Mouse (Mus musculus): ENCODE measurements around the gene Serpina3a. TPM values are rescaled to one million over a fixed set of nuclear protein-coding genes. Genes with fewer than 3 reads are reported as not detected.
"Not testable (repeated sequence)": the region's sequence is repeated elsewhere in the genome, so short reads cannot be mapped to it uniquely, and the experiment has no call there.

Gene Serpina3a
- total RNA-seq (2021) (not detected), polyA plus RNA-seq (2012; rRNA removed) (not detected in 2 replicates)
- long read RNA-seq, result 0 reads

DNA sequence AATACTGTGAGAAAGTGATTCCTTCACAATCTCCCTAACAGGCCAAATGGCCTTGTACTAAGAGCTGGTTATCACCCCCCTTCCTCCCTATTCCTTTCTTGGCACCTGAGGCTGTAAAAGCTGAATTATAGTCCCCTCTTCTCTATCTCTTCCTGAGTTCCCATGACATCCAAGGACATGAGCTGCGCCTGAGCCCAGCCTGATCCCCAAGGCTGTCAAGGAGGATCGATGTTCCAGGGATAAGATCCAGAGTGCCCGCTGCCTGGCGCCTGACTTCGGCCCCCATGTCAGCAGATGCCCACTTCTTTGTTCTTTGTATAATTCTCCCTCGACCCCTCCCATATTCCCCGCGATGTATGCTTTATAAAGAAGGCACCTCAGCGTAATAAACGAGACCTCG, at the start of gene Serpina3a:
Gene Serpina3a, plus strand, starts transcription at position 392 of the 400 bp plus-strand sequence.
- DNase-seq, result not testable (repeated sequence)

DNA sequence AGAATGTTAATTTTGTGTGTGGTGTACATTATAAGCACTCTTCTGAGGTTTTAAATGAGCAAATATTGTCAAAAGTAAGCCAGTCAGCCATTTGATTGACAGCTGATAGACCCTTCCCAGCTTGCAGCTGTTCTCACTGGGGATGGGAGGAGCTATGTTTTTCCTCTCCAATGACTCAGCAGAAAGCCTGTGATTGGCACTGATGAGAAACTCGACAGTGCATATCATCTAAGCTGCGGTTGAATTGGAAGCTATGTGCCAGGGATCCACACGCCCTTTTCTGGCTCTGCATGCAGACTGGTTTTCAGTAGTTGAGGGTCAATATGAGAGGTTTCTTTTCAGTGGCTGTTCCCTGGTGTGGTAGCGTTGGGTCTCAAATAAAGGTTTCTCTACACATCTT, 48.0 kb upstream of the Serpina3a start:
- no peak for DNase-seq

DNA sequence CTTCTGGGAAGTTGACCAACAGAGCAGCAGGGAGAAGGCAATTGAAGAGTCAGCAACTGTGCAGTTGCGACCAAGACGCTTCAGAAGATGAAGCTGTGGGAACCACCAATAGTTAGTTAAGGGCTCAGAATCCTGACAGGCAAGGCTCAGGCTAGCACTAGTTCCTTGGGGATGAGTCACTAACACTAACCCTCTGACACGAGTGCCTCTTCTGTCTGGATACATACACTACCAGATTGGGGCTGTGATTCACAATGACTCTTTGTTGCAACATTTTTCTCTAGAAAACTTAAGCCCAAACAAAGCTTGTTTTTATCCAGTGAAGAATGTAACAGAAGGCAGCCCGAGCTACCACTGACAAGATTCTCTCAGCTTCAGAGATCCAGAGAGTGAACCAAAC, 47.5 kb upstream of the Serpina3a start:
- DNase-seq, result peak; percentile 32

DNA sequence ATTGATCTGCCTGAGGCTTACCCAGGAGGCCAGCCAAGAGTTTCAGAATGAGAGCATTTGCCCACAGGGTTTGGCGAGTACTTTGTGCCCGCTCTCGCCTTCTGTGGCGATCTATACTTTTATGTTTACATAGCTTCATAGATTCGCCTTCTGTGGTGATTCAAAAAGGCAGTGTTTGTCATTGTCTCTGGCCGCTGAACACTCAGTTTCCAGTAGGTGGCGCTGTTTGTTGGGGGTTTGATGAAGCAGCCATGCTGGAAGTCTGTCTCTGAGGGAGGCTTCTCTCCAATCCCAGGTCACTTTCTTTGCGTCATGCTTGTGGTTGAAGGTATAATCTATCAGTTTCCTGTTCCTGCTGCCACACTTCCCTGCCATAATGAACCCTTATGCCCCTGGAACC, 46.3 kb upstream of the Serpina3a start:
- peak; percentile 72 for DNase-seq

DNA sequence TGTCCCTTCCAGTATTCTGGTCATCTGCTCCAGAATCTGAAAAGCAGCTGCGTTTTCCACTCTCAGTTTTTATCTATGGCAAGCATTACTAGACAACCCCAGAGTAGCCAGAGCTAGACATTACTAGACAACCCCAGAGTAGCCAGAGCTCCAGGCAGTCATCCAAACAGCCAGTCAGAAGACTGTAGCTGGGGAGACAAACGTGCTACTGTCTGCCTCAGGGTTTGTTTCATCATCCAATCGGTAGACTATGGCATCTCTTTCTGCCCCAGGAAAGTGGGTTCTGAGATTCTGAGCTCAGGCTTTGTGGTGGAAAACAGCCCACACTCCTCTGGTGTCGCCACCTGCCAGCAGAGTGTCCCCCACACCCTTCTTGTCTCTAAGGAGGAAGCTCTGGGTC, 45.0 kb upstream of the Serpina3a start:
- peak; percentile 78 for DNase-seq

DNA sequence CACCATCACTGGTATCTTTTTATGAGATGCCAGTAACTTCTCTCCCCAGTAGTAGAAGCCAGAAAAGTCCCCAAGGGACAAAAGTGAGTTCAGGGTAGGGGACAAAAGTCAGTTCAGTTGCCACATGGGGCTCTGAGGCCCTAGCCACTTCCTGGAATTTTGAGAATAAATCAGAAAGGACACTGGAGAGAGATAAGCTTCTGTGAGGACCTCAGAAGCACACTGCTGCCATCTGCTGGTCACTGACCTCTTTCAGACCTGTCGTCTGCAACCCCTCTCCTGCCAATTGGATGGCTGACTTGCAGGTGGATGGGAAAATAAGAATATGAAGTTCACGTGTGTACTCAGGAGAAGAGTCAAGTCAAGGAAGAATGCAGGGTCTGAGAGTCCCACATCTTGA, 42.9 kb upstream of the Serpina3a start:
- peak; percentile 74 for DNase-seq

DNA sequence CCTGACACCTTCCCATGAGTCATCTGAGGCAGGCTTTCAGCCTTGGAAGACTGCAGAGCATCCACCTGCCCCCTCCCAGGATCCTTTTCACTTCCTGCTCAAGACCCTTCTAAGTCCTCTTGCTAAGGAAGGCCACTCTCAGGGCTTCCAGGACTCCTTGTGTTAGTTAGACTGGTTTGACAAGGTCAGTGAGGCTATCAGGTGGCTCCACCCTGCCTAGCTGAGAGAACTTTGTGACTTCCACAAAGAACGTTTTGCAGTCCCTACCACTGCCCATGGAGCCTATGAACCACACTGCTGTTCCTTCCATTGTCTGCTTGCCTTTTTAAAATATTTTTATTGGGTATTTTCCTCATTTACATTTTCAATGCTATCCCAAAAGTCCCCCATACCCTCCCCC, 40.8 kb upstream of the Serpina3a start:
- DNase-seq, result no peak

DNA sequence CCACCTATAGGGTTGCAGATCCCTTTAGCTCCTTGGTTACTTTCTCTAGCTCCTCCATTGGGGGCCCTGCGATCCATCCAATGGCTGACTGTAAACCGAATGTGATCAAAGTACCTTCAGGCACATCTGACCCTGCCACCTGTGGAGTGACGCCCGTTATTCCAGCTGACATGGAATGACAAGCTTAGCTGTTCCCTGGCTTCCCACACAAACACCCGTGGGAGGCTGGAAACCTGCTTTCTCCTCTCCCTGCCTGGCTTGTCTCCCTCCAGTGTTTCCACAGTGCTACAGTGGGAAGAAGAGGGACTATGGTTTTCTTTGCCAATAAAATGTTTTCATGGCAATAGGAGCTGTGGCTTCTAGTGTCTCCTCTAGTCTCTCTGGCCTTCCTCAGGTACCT, 40.2 kb upstream of the Serpina3a start:
- DNase-seq, result no peak

DNA sequence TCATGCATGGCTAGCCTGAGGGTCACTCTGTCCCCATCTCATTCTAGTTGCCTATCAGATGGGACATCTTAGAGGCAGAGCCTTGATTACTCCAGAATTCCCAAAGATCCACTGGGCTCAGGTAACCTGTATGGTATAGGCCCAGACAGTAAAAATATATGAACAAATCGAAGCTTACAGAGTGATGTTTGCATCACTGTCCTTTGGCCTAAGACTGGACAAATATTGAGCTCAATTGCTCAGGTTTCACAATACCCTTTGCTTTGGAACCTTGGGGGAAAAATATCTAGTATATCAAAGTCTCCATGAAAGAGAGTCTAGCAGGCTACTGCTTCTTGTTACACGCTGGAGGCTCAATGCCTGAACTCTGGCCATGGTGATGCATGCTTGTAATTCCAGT, 22.4 kb upstream of the Serpina3a start:
- DNase-seq, result no peak

DNA sequence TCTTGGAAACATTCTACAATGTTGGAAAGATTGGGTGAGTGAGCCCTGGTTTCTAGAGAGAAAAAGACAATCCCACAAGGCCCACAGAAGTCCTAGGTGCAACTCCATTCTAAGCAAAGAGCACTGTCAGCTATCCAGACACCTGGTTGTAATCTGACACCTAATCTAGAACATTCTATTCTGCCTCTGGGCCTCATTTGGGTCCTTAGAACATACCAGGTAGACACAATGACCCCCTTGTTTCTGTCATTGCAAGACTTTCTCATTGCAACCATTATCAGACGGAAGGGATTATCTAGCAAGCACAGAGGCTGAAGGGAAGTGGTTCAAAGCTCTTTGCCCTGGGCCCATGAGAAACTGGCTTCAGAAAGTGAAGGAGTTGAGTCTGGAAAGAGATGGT, 21.2 kb upstream of the Serpina3a start:
- DNase-seq, result no peak

DNA sequence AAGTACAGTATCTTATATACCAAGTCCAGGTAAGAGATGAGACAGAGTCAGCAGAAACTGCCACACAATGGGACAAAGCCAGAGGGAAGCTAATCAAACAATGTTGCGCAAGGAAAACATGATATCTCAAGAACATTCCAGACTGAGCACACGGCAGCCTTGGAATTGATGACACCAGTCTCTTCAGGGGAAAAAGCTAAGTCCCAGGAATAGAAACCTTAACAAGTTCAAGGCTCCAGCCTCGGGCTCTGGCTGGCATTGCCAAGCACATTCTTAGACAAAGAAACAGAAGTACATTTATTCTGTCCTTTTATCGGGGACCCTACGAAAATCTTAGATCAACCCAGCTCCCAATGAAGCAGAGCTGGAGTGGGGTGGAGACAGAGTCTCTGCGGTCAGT, 11.8 kb upstream of the Serpina3a start, which contains the start of gene Serpina5:
Gene Serpina5, plus strand, starts transcription at position 346 of the 400 bp plus-strand sequence.
- DNase-seq, result peak; percentile 11

DNA sequence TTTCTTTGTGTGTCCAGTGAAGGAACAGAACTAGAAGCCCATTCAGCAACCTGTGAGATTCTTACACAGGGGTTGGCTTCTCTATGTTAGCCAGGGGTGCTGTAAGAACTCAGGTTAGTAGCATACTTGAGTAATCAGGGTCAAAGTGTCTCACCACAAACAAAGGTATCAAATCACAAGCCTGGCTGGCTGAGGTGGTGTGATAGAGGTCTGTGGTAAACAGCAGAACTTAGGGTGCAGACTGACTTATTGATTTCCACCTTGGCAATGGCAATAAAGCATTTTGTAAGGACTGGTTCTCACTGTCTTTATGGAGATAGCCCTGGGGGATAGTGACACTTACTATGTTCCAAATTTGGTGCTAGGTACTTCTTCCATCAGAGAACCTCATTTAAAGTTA, 6.7 kb upstream of the Serpina3a start:
- no peak for DNase-seq

DNA sequence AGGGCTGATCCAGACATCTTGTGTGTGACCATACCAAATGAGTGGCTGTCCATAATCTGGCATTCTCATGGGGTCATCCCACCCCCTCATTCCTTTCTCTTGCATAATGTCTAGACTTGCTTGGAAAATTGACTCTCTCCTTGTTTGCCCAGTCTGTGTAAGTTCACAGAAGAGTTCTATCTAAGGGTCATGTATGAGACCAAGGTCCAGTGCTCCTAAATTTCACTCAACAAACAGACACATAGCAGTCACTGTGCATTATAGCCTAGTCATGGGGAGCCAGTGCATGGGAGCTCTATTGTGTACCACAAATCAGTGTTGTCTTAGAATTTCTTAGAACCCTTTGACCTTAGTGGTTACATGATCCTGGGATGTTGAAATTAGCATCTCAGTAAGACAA, 5.6 kb upstream of the Serpina3a start:
- DNase-seq, result no peak

DNA sequence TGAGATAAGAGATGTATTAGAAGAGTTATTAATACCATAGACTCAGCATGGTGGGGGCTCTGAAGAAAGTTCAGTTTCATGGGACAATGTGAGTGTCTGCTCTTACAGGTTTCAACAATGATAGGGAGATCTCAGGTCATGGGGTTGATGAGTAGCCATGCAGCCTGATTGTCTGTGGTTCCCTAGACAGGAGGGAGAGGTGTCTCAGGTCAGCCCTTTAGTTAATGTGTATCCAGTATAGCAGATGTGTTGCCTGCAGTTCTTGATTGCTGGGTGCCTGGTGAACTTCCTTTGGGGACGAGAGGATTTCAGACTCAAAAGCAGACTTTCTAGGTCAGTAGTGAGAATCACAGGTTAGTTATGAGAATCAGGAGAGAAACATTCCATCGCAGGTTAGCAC, 4.0 kb upstream of the Serpina3a start:
- no peak for DNase-seq

DNA sequence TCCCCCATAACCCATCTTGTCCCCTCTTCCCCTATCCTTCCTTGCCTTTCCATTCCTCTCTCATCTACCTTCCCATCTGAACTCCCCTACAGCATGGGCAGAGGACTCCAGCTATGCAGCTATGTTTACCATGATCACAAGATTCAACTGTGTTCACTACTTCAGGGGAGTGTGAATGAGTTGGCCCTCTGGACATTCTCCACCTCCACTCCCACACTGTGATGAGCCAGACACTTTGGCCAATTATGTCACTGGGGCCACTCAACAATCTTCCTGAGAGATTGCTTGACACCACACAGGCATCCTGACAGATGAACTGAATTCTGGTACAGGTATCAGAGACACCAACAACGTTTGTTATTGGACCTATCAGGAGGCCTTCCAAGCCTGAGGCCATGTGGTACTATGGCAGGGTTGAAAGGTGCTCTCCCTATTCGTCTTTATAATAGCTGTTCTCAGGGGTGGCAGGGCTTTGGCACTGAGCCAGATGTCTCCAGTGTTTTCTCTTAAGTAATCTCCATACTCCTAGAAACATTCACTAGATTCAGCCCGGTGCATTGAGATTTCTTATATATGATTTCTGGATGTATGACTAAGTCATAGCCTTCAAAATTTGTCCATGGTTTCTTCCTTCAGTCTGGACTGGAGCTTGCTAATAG, 2.5 kb downstream of the Serpina3a start:
- no peak for DNase-seq

DNA sequence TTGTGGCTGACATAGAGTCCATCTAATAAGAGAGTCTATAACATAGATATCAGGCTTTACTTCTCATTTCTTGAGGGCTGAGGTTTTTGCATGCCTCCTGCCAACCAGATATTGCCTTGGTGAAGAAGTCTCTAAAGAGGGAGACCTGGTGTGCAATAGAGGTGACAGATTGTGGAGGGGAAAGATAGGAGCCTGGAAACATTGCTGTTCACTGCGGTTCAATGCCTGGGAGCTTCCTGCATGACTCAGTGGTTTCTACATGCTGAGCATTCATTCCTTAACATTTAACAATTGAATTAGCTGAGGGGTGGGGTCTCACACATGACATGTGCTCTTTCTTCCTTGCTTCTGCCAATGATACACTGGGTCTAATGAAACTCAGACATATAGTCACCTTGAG, 10.6 kb downstream of the Serpina3a start:
- DNase-seq, result no peak

DNA sequence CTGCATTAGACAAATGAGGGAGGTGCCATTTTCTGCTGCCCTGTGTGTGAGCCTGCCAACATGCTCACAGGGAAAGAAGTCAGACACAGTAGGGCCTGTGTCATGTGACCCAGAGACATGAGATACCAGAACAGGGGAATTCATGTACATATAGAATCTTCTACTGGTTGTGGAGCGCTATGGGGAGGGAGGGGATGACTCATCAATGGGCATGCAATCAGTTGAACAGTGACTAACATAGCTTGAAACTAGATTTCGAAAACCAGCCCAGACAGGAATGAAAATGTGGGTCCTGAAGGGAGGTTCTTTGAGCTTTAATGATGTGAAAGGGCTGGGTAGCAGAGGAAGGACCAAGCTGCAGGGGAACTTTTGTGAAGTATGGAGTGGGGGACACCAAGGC, 11.5 kb downstream of the Serpina3a start:
- DNase-seq, result peak; percentile 18

DNA sequence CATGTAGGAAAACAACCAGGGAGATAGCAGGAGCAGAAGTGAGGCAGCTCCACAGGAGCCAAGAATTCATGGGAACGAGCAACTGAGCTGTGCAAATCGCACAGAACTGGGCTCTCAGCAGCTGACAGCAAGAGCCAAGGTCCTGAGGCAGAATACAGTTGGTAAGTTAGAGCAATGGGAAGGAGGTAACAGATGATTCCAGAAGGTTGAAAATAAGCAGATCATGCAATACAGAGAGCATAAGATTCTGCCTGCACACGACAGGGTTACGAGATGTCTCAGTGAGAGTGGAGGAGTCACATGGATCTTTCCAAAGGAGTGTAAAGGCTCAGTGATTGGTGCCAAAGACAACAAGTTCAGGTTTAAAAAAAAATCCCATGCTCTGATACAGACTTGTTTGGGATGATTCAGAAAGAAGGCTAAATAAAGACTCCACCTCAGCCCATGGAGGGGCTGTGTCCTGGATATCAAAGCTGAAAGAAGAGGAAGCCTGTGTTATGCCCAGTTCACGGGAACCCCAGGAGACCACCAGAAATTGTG, 12.6 kb downstream of the Serpina3a start:
- no peak for DNase-seq

DNA sequence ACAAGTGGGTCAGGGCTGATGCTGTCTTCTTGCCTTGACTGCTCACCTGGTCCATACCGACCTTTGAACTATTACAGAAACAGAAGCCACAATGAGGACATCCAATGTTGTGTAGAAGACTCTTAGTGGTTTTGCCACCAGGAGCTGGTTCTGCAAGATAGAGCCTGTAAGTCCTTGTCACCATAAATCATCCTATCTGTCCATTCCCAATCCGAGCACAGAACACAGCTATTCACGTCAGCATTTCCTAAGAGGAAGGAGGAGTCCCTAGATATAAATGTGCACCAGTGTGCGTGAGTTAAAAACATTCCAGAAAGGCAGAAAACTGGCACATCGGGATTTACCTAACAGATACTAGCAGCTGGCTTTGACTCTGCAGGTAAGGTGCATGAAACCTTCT, 15.2 kb downstream of the Serpina3a start, which contains the start of gene Serpina3b:
Gene Serpina3b, plus strand, starts transcription at position 301 of the 400 bp plus-strand sequence.
- DNase-seq, result no peak

DNA sequence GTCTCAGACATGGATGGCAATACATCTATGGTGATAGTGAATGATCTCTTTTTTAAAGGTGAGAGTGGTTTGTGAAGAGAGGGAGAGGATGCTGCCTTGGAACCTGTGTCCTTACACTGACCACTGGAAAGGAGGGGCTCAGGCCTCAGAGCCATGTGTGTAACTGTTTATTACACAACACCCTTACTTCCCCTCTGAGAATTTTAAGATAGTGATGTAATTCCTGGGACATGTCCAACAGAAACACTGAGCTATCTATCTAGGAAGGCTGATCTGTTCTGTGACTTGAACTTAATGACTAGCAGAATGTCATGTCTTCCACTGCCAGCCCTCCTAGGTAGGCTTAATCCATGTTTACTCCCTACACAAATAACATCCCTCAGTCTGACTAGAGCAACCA, 18.5 kb downstream of the Serpina3a start:
- no peak for DNase-seq

DNA sequence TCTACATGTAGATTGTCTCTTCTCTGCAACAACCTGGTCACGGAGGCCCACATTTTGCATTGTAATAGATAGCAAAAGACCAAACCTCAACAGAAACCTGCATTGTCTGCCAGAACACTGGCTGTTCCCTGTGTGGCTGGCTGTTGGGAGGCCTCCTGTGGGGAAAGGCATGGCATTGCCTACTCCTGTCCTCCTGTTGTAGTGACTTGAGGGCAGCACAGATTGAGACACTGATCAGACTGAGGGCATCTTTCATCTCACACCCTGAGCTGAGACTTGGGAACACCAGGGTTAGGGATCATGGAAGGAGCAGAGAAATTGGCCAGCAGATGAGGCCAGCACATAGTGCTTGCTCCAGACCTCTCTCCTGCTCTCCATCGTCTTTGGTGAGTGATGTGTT, 25.7 kb downstream of the Serpina3a start:
- no peak for DNase-seq

DNA sequence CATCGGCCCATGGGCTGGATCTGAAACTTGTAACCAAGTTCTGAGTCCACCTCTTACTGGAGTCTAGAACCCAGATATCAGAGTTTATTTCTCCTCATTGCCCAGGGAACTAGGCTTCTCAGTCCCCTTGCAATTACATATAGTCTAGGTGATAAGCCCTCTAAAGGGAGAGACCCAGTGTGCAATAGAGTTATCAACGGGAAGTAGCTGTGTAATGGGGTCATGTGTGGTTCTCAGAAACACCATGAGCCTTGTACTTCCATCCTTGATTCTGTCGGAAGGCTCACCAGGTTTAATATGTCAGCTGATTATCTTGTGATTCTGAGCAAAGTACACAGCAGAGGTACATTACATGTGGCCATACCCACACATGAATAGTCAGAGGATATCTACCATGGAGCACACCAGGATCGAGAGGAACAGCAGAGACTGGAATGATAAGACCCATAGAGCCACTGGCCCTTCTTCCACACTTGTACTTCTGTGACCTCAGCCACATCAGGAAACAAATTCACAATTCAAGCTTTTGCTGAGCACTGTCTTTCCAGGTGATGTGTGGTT, 28.1 kb downstream of the Serpina3a start:
- DNase-seq, result no peak

DNA sequence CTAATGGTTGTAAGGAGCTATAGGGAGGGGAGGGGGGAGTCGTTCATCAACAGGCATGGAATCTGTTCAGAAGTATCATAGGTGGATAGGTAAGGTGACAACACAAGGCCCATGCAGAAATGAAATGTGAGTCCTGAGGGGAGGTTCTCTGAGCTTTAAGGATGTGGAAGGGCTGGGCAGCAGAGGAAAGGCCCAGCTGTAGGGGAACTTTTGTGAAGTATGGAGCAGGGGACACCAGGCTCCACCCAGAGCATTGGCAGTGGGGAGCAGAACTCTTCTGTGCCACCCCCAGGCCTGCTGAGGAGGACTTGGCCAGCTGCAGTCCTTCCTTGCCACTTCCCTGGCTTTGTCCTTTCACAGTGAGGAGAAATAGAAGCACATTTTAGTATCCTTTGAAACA, 29.0 kb downstream of the Serpina3a start:
- no peak for DNase-seq

DNA sequence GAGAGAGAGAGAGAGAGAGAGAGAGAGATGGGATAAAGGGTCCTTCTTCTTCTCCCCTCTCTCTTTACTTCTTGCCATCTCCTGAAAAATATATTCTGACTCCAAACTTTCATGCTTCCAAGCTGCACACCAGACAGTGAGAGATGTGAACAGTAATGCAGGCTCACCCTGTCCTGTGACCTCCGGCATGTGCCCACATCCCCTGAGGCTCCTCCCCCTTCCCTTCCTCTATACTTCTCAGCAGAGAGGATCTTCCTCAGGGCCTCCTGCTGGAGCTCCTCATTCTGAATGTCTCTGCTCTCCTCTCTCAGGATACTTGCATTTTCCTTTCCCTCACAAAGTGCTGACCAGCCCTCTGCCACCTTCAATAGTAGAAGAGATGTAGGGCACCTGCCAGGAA, 29.9 kb downstream of the Serpina3a start:
- DNase-seq, result no peak

All from adrenal gland, adult 2 months (tissue).